ENCODE assay signal across 11 mouse cellular contexts in the genomic region with DNA sequence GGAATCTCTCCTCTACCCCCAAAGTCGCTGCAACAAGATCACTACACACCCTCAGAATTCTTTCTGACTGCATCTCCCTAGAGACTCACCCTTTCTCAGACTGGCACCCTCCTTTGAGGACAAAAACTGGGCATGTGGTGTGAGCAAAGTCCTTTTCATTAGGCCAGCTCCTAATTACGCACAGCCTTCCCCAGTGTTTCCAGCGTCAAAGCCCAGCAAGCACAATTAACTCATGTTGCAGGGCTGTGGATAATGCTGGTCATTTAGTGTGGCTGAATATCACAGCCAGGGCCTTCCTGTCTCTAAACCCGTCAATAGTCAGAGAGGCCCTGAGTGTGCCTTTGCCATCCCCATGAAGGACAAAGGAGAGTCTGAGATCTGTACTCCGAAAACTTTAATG.
DNase-seq lines count a peak whose midpoint lies in the region; ATAC-seq lines count a peak whose summit lies in the region.
"Had no signal": no experiment of that assay in that cellular context is flagged by ENCODE, and none has a peak within 500 bp of the region (broad histone marks: within the 10 kb centered on the region; RNA-seq: fewer than 3 reads in every experiment).

No protein-coding gene starts in this region.

- no peak for ATAC-seq in kidney, embryonic 15.5 days (replicated peaks; ENCODE audit: low FRiP score)
- ATAC-seq in kidney, embryonic 14.5 days (ENCODE audit: low FRiP score, low TSS enrichment): no peak
- peak; percentile 80 for ATAC-seq in forebrain, embryonic 11.5 days (replicated peaks; ENCODE audit: low FRiP score)
- ATAC-seq in hindbrain, embryonic 16.5 days: no peak; the same call in 1 of the 2 replicates
- ATAC-seq: activated CD4-positive, CD25-positive, alpha-beta regulatory T cell, adult 4 months; intestine, embryonic 16.5 days had no signal

- no peaks in the 10 kb centered on the region for H3K27me3 ChIP-seq in kidney, embryonic 15.5 days
- no peaks in the 10 kb centered on the region for H3K27me3 ChIP-seq in kidney, embryonic 14.5 days (ENCODE audit: control insufficient read depth, insufficient read depth, low read length)
- H3K27me3 ChIP-seq in forebrain, embryonic 11.5 days (ENCODE audit: control insufficient read depth, insufficient read depth, low read length): no peaks in the 10 kb centered on the region
- no peaks in the 10 kb centered on the region for H3K27me3 ChIP-seq in hindbrain, embryonic 16.5 days (replicated peaks; ENCODE audit: control insufficient read depth, insufficient read depth, low read length)

- peak overlapping the region; percentile 33; the same call in 1 of the 2 replicates for H3K27ac ChIP-seq in kidney, embryonic 15.5 days
- no peak overlapping the region for H3K27ac ChIP-seq in kidney, embryonic 14.5 days (ENCODE audit: low read depth, low read length)
- H3K27ac ChIP-seq in forebrain, embryonic 11.5 days (ENCODE audit: low read depth, low read length): peak overlapping the region; percentile 78
- peak overlapping the region; percentile 48; the same call in 1 of the 2 replicates for H3K27ac ChIP-seq in hindbrain, embryonic 16.5 days (ENCODE audit: low read depth, low read length)

- 0 out of 2 replicates have a peak, but pooled peaks cover 3% of the 10 kb centered on the region for H3K9me3 ChIP-seq in kidney, embryonic 15.5 days (replicated peaks)
- no peaks in the 10 kb centered on the region for H3K9me3 ChIP-seq in kidney, embryonic 14.5 days (ENCODE audit: control insufficient read depth, low read length)
- no peaks in the 10 kb centered on the region; the same call in 1 of the 2 replicates for H3K9me3 ChIP-seq in forebrain, embryonic 11.5 days (ENCODE audit: control insufficient read depth, low read length)
- H3K9me3 ChIP-seq in hindbrain, embryonic 16.5 days (ENCODE audit: control insufficient read depth, low read length): no peaks in the 10 kb centered on the region; the same call in 1 of the 2 replicates
- H3K9me3 ChIP-seq: G1E had no signal

- no peak overlapping the region for H3K9ac ChIP-seq in kidney, embryonic 15.5 days
- no peak overlapping the region for H3K9ac ChIP-seq in kidney, embryonic 14.5 days (ENCODE audit: low read depth, low read length)
- H3K9ac ChIP-seq in forebrain, embryonic 11.5 days (ENCODE audit: low read length): no peak overlapping the region
- H3K9ac ChIP-seq in hindbrain, embryonic 16.5 days (ENCODE audit: low read depth, low read length): no peak overlapping the region

- no peak overlapping the region for H3K4me2 ChIP-seq in kidney, embryonic 15.5 days
- no peak overlapping the region for H3K4me2 ChIP-seq in kidney, embryonic 14.5 days (replicated peaks; ENCODE audit: low read depth, low read length)
- no peak overlapping the region for H3K4me2 ChIP-seq in forebrain, embryonic 11.5 days (ENCODE audit: low read depth, low read length, severe bottlenecking)
- H3K4me2 ChIP-seq in hindbrain, embryonic 16.5 days (ENCODE audit: low read length): no peak overlapping the region

- H3K4me1 ChIP-seq in kidney, embryonic 15.5 days: 0 out of 2 replicates have a peak, but pooled peaks cover 2% of the 10 kb centered on the region
- no peaks in the 10 kb centered on the region for H3K4me1 ChIP-seq in kidney, embryonic 14.5 days (ENCODE audit: control insufficient read depth, insufficient read depth, low read length)
- peaks cover 2% of the 10 kb centered on the region for H3K4me1 ChIP-seq in forebrain, embryonic 11.5 days (replicated peaks; ENCODE audit: control insufficient read depth, insufficient read depth, low read length)
- H3K4me1 ChIP-seq in hindbrain, embryonic 16.5 days (ENCODE audit: control insufficient read depth, insufficient read depth, low read depth, low read length): peaks cover 4% of the 10 kb centered on the region

- peak; percentile 58 for DNase-seq in Muller cell, postnatal 12 days (ENCODE audit: inconsistent ontology term)
- DNase-seq in forebrain, embryonic 11.5 days (ENCODE audit: low spot score): peak; percentile 63
- no peak for DNase-seq in cerebellum, postnatal 14 days
- DNase-seq in right cerebral cortex, postnatal 14 days: no peak
- DNase-seq: cerebellum, adult 9-10 months had no signal

- 64% methylated on average over 5 of the region's 5 CpGs for WGBS in kidney, embryonic 15.5 days
- 68% methylated on average over 5 of the region's 5 CpGs for WGBS in kidney, embryonic 14.5 days
- 21% methylated on average over 5 of the region's 5 CpGs for WGBS in forebrain, embryonic 11.5 days
- WGBS in hindbrain, embryonic 16.5 days: 28% methylated on average over 5 of the region's 5 CpGs

- H3K4me3 ChIP-seq in kidney, embryonic 15.5 days (replicated peaks): no peak overlapping the region
- H3K4me3 ChIP-seq in kidney, embryonic 14.5 days (ENCODE audit: low read length): no peak overlapping the region
- no peak overlapping the region for H3K4me3 ChIP-seq in forebrain, embryonic 11.5 days (ENCODE audit: low read depth, low read length)
- no peak overlapping the region for H3K4me3 ChIP-seq in hindbrain, embryonic 16.5 days (ENCODE audit: low read length)

- no peaks in the 10 kb centered on the region for H3K36me3 ChIP-seq in kidney, embryonic 15.5 days
- H3K36me3 ChIP-seq in kidney, embryonic 14.5 days (ENCODE audit: control insufficient read depth, insufficient read depth, low read length): no peaks in the 10 kb centered on the region
- no peaks in the 10 kb centered on the region for H3K36me3 ChIP-seq in forebrain, embryonic 11.5 days (ENCODE audit: control insufficient read depth, insufficient read depth, low read length)
- no peaks in the 10 kb centered on the region for H3K36me3 ChIP-seq in hindbrain, embryonic 16.5 days (ENCODE audit: control insufficient read depth, insufficient read depth, low read length)
- H3K36me3 ChIP-seq: G1E had no signal

Comparison
In these comparisons a context has a peak if more than half of its experiments do, and no peak if none do; other contexts are left out.
1. DNase-seq: peak in Muller cell, postnatal 12 days (single experiment) and forebrain, embryonic 11.5 days (single experiment); none in cerebellum, postnatal 14 days (0 of 2) and right cerebral cortex, postnatal 14 days (single experiment).